Mouse (Mus musculus): ENCODE results near the gene Ptp4a2.
"Not testable (repeated sequence)": the region's sequence is repeated elsewhere in the genome, so short reads cannot be mapped to it uniquely, and the experiment has no call there.

Ptp4a2 gene

GRCm38 (mm10) chr4:129850491-129850890 lies 39.5 kb downstream of the Ptp4a2 start:
- peak; percentile 40 for DNase-seq (ENCODE audit: low read depth, low spot score)

- no peak for DNase-seq (ENCODE audit: low read depth, low spot score)
Observed at GRCm38 (mm10) chr4:129851861-129852260, 40.8 kb downstream of the Ptp4a2 start.

GRCm38 (mm10) chr4:129853053-129853452 lies 42.0 kb downstream of the Ptp4a2 start:
- DNase-seq (ENCODE audit: low read depth, low spot score): no peak

- DNase-seq (ENCODE audit: low read depth, low spot score): no peak
Observed at GRCm38 (mm10) chr4:129853996-129854395, 43.0 kb downstream of the Ptp4a2 start.

GRCm38 (mm10) chr4:129854615-129855014 lies 43.6 kb downstream of the Ptp4a2 start:
- no peak for DNase-seq (ENCODE audit: low read depth, low spot score)

GRCm38 (mm10) chr4:129855051-129855970 lies 44.3 kb downstream of the Ptp4a2 start:
- DNase-seq (ENCODE audit: low read depth, low spot score): no peak

- no peak for DNase-seq (ENCODE audit: low read depth, low spot score)
Observed at GRCm38 (mm10) chr4:129860456-129860855, 49.4 kb downstream of the Ptp4a2 start.

- no peak for DNase-seq (ENCODE audit: low read depth, low spot score)
Observed at GRCm38 (mm10) chr4:129861400-129861799, 50.4 kb downstream of the Ptp4a2 start.

- no peak for DNase-seq (ENCODE audit: low read depth, low spot score)
Observed at GRCm38 (mm10) chr4:129862357-129862756, 51.3 kb downstream of the Ptp4a2 start.

- DNase-seq (ENCODE audit: low read depth, low spot score): not testable (repeated sequence)
Observed at GRCm38 (mm10) chr4:129866171-129866570, 55.2 kb downstream of the Ptp4a2 start.

GRCm38 (mm10) chr4:129868211-129868610 lies 57.2 kb downstream of the Ptp4a2 start:
- DNase-seq (ENCODE audit: low read depth, low spot score): no peak

GRCm38 (mm10) chr4:129870483-129870882 lies 59.5 kb downstream of the Ptp4a2 start:
- DNase-seq (ENCODE audit: low read depth, low spot score): no peak

GRCm38 (mm10) chr4:129872376-129872922 lies 61.4 kb downstream of the Ptp4a2 start:
- no peak for DNase-seq (ENCODE audit: low read depth, low spot score)

GRCm38 (mm10) chr4:129874805-129875204 lies 63.8 kb downstream of the Ptp4a2 start:
- no peak for DNase-seq (ENCODE audit: low read depth, low spot score)

- no peak for DNase-seq (ENCODE audit: low read depth, low spot score)
Observed at GRCm38 (mm10) chr4:129875406-129875805, 64.4 kb downstream of the Ptp4a2 start.

GRCm38 (mm10) chr4:129876831-129877764 lies 66.1 kb downstream of the Ptp4a2 start:
- peak; percentile 82 for DNase-seq (ENCODE audit: low read depth, low spot score)

- no peak for DNase-seq (ENCODE audit: low read depth, low spot score)
Observed at GRCm38 (mm10) chr4:129877967-129878655, 67.1 kb downstream of the Ptp4a2 start.

GRCm38 (mm10) chr4:129878656-129879145 lies 67.7 kb downstream of the Ptp4a2 start:
- no peak for DNase-seq (ENCODE audit: low read depth, low spot score)

- no peak for DNase-seq (ENCODE audit: low read depth, low spot score)
Observed at GRCm38 (mm10) chr4:129879206-129879780, 68.3 kb downstream of the Ptp4a2 start.

- no peak for DNase-seq (ENCODE audit: low read depth, low spot score)
Observed at GRCm38 (mm10) chr4:129880615-129881014, 69.6 kb downstream of the Ptp4a2 start.

- DNase-seq (ENCODE audit: low read depth, low spot score): no peak
Observed at GRCm38 (mm10) chr4:129881661-129882060, 70.6 kb downstream of the Ptp4a2 start.

All from mesoderm, embryonic 11.5 days (tissue).